Mouse (Mus musculus) left cerebral cortex, adult 18-20 months (tissue): ENCODE measurements around the gene Klhl6. TPM values are rescaled to one million over a fixed set of nuclear protein-coding genes. Genes with fewer than 3 reads are reported as not detected.
"Not testable (repeated sequence)": the region's sequence is repeated elsewhere in the genome, so short reads cannot be mapped to it uniquely, and the experiment has no call there.

Source experiments
- DNase-seq, 2 experiments: peaks; one replicate each; pipeline ENCODE4 v3.0.0; 2021 to 2022; ENCODE audit warnings: low spot score in 2 of 2, mixed read lengths in 1 of 2
- long read RNA-seq, 2 experiments: library from polyadenylated mRNA; stranded (forward); transcript quantifications; one replicate each; pipeline ENCODE4 v2.0.0; 2021
- total RNA-seq, 2 experiments: library from RNA; stranded (reverse); gene quantifications; 2 replicates each; pipeline ENCODE4 v1.2.3; 2021

The Klhl6 gene
- total RNA-seq = under 1 TPM; 0.79 to 0.84 TPM
- long read RNA-seq, experiment 1, partial matches to known transcripts = 0 of 3 reads
- long read RNA-seq, experiment 1, other reads (novel, unspliced or antisense) = 0 of 3 reads
- long read RNA-seq, experiment 2, partial matches to known transcripts = 0 of 2 reads
- long read RNA-seq, experiment 2, other reads (novel, unspliced or antisense) = 0 of 2 reads

- no peak for DNase-seq
Observed at GRCm38 (mm10) chr16:19982537-19983257, at the start of gene Klhl6. Gene Klhl6, minus strand, starts transcription at chr16:19983037.

GRCm38 (mm10) chr16:20027241-20027640 lies 44.4 kb upstream of the Klhl6 start:
- DNase-seq = not testable (repeated sequence)

GRCm38 (mm10) chr16:20022821-20023220 lies 40.0 kb upstream of the Klhl6 start:
- no peak for DNase-seq

- DNase-seq = no peak
Observed at GRCm38 (mm10) chr16:20021848-20022247, 39.0 kb upstream of the Klhl6 start.

GRCm38 (mm10) chr16:20012647-20013046 lies 29.8 kb upstream of the Klhl6 start:
- no peak for DNase-seq

- no peak for DNase-seq
Observed at GRCm38 (mm10) chr16:20006066-20006465, 23.2 kb upstream of the Klhl6 start.

- not testable (repeated sequence) for DNase-seq
Observed at GRCm38 (mm10) chr16:20000286-20000685, 17.4 kb upstream of the Klhl6 start.

GRCm38 (mm10) chr16:19997616-19998015 lies 14.8 kb upstream of the Klhl6 start:
- no peak for DNase-seq

- not testable (repeated sequence) for DNase-seq
Observed at GRCm38 (mm10) chr16:19996913-19997312, 14.1 kb upstream of the Klhl6 start.

- DNase-seq = no peak
Observed at GRCm38 (mm10) chr16:19995818-19996217, 13.0 kb upstream of the Klhl6 start.

GRCm38 (mm10) chr16:19993278-19993677 lies 10.4 kb upstream of the Klhl6 start:
- DNase-seq = no peak

GRCm38 (mm10) chr16:19990536-19990935 lies 7.7 kb upstream of the Klhl6 start:
- DNase-seq = no peak

GRCm38 (mm10) chr16:19987589-19987988 lies 4.8 kb upstream of the Klhl6 start:
- no peak for DNase-seq

GRCm38 (mm10) chr16:19984884-19985643 lies 2.2 kb upstream of the Klhl6 start:
- no peak for DNase-seq

GRCm38 (mm10) chr16:19983559-19983958 lies 722 bp upstream of the Klhl6 start:
- no peak for DNase-seq

- no peak for DNase-seq
Observed at GRCm38 (mm10) chr16:19981684-19982083, 1.2 kb downstream of the Klhl6 start.

- no peak for DNase-seq
Observed at GRCm38 (mm10) chr16:19981006-19981405, 1.8 kb downstream of the Klhl6 start.

GRCm38 (mm10) chr16:19979755-19980154 lies 3.1 kb downstream of the Klhl6 start:
- DNase-seq = no peak

GRCm38 (mm10) chr16:19977282-19977681 lies 5.6 kb downstream of the Klhl6 start:
- no peak for DNase-seq

GRCm38 (mm10) chr16:19976825-19977224 lies 6.0 kb downstream of the Klhl6 start:
- no peak for DNase-seq

GRCm38 (mm10) chr16:19975432-19975831 lies 7.4 kb downstream of the Klhl6 start:
- DNase-seq = no peak

- no peak for DNase-seq
Observed at GRCm38 (mm10) chr16:19973480-19973879, 9.4 kb downstream of the Klhl6 start.
